Mouse (Mus musculus) MEL-GATA-1-ER (cell line): Measurements from ENCODE around the gene Gm13697.
"Not testable (repeated sequence)": the region's sequence is repeated elsewhere in the genome, so short reads cannot be mapped to it uniquely, and the experiment has no call there.

Source experiments
- DNase-seq: peaks from one replicate; pipeline ENCODE4 v3.0.0-alpha.2; 2012; ENCODE audit warnings: low read depth; ENCODE audit errors: extremely low read depth

Gm13697 gene

GRCm38 (mm10) chr2:83984443-83984842 lies at the start of gene Gm13697:
Gene Gm13697 (plus strand): TSS chr2:83984743.
- not testable (repeated sequence) for DNase-seq

- no peak for DNase-seq
These were observed 43.6 kb upstream of the Gm13697 start, which contains the start of gene Zswim2 for GRCm38 (mm10) chr2:83940931-83941361. Gene Zswim2 (minus strand): TSS chr2:83941228.

GRCm38 (mm10) chr2:83941378-83941777 lies 43.2 kb upstream of the Gm13697 start:
- no peak for DNase-seq

GRCm38 (mm10) chr2:83941792-83942191 lies 42.8 kb upstream of the Gm13697 start:
- no peak for DNase-seq

- not testable (repeated sequence) for DNase-seq
These were observed 29.1 kb upstream of the Gm13697 start, which contains the start of gene Gm13698 for GRCm38 (mm10) chr2:83955393-83955792. Gene Gm13698 (plus strand): TSS chr2:83955693.

- not testable (repeated sequence) for DNase-seq
These were observed 23.3 kb upstream of the Gm13697 start, which contains the start of gene Gm13693 for GRCm38 (mm10) chr2:83961203-83961602. Gene Gm13693 (plus strand): TSS chr2:83961503.

GRCm38 (mm10) chr2:83967013-83967412 lies 17.5 kb upstream of the Gm13697 start, which contains the start of gene Gm13695:
Gene Gm13695 (plus strand): TSS chr2:83967313.
- not testable (repeated sequence) for DNase-seq

- DNase-seq, result not testable (repeated sequence)
These were observed 11.7 kb upstream of the Gm13697 start, which contains the start of gene Gm13696 for GRCm38 (mm10) chr2:83972823-83973222. Gene Gm13696 (plus strand): TSS chr2:83973123.

GRCm38 (mm10) chr2:83978633-83979032 lies 5.9 kb upstream of the Gm13697 start, which contains the start of gene Gm13694:
Gene Gm13694 (plus strand): TSS chr2:83978933.
- DNase-seq, result not testable (repeated sequence)

GRCm38 (mm10) chr2:83990253-83990652 lies 5.7 kb downstream of the Gm13697 start, which contains the start of gene Gm13691:
Gene Gm13691 (plus strand): TSS chr2:83990553.
- not testable (repeated sequence) for DNase-seq

GRCm38 (mm10) chr2:83993639-83994255 lies 9.2 kb downstream of the Gm13697 start:
- DNase-seq, result not testable (repeated sequence)

- not testable (repeated sequence) for DNase-seq
These were observed 10.0 kb downstream of the Gm13697 start for GRCm38 (mm10) chr2:83994526-83994925.

GRCm38 (mm10) chr2:84008913-84009312 lies 24.4 kb downstream of the Gm13697 start:
- no peak for DNase-seq

GRCm38 (mm10) chr2:84009818-84010217 lies 25.3 kb downstream of the Gm13697 start:
- DNase-seq, result no peak

- DNase-seq, result no peak
These were observed 30.0 kb downstream of the Gm13697 start for GRCm38 (mm10) chr2:84014572-84014971.

- not testable (repeated sequence) for DNase-seq
These were observed 31.7 kb downstream of the Gm13697 start for GRCm38 (mm10) chr2:84016291-84016690.

GRCm38 (mm10) chr2:84018330-84018729 lies 33.8 kb downstream of the Gm13697 start:
- DNase-seq, result no peak

GRCm38 (mm10) chr2:84019519-84020305 lies 35.2 kb downstream of the Gm13697 start:
- peak; percentile 52 for DNase-seq

- DNase-seq, result no peak
These were observed 37.4 kb downstream of the Gm13697 start for GRCm38 (mm10) chr2:84021930-84022329.

GRCm38 (mm10) chr2:84022905-84023304 lies 38.4 kb downstream of the Gm13697 start:
- DNase-seq, result no peak

GRCm38 (mm10) chr2:84023319-84023718 lies 38.8 kb downstream of the Gm13697 start:
- no peak for DNase-seq

- no peak for DNase-seq
These were observed 40.7 kb downstream of the Gm13697 start for GRCm38 (mm10) chr2:84025217-84025616.
